Mouse (Mus musculus) liver, embryonic 13.5 days (tissue): ENCODE measurements around the gene Atp8a2. TPM values are rescaled to one million over a fixed set of nuclear protein-coding genes. Genes with fewer than 3 reads are reported as not detected.

Experiments used
- ATAC-seq: fragments of 200-750 bp; cut with Nextera tagmentation; 2 replicates; pipeline ENCODE4 v1.8.0; 2017; ENCODE audit warnings: low read depth, mild to moderate bottlenecking, moderate number of reproducible peaks, moderate library complexity
- DNase-seq: peaks from one replicate; pipeline ENCODE4 v3.0.0; 2022
- H3K27ac ChIP-seq: fragments of 300-500 bp; sonication (generic); 2 replicates; pipeline ENCODE4 v1.5.1; 2015; ENCODE audit warnings: moderate library complexity, mild to moderate bottlenecking, inconsistent platforms
- H3K27me3 ChIP-seq: fragments of 300-500 bp; sonication (generic); 2 replicates; pipeline ENCODE4 v1.6.1; 2015; ENCODE audit warnings: mild to moderate bottlenecking, inconsistent platforms
- H3K36me3 ChIP-seq: fragments of 300-500 bp; sonication (generic); 2 replicates; pipeline ENCODE4 v1.6.1; 2015; ENCODE audit warnings: mild to moderate bottlenecking, inconsistent platforms
- H3K4me1 ChIP-seq: fragments of 300-500 bp; sonication (generic); replicated peaks from 2 replicates; pipeline ENCODE4 v1.6.1; 2015; ENCODE audit warnings: inconsistent platforms
- H3K4me2 ChIP-seq: fragments of 300-500 bp; sonication (generic); 2 replicates; pipeline ENCODE4 v1.6.1; 2015; ENCODE audit warnings: inconsistent platforms, mild to moderate bottlenecking, moderate library complexity
- H3K4me3 ChIP-seq: fragments of 300-500 bp; sonication (generic); replicated peaks from 2 replicates; pipeline ENCODE4 v1.5.1; 2015; ENCODE audit warnings: mild to moderate bottlenecking, inconsistent platforms
- H3K9ac ChIP-seq: fragments of 300-500 bp; sonication (generic); 2 replicates; pipeline ENCODE4 v1.6.1; 2015; ENCODE audit warnings: mild to moderate bottlenecking, inconsistent platforms
- H3K9me3 ChIP-seq: fragments of 300-500 bp; sonication (generic); replicated peaks from 2 replicates; pipeline ENCODE4 v1.6.1; 2016; ENCODE audit warnings: inconsistent platforms
- WGBS: fragments of 180-500 bp; shearing (Covaris S2); methylation state at CpG from one replicate; pipeline ENCODE4 v1.1.7; 2015; ENCODE audit not compliant: insufficient replicate concordance; 5-methylcytosine and 5-hydroxymethylcytosine counted together
- polyA plus RNA-seq: library from polyadenylated mRNA; unstranded; fragments of >200 nt; fragmentation: Nextera tagmentation; extraction: Ambion mirVana; gene quantifications from 2 replicates; pipeline ENCODE4 v1.2.1, GENCODE M21; 2015

The Atp8a2 gene
- polyA plus RNA-seq, 1 experiment from 2014 or later, result 1.8 TPM

GRCm38 (mm10) chr14:60148893-60149292 is 48.1 kb downstream of the Atp8a2 start:
- H3K4me3 ChIP-seq, result no peak overlapping the region
- no peaks in the 10 kb centered on the region for H3K9me3 ChIP-seq
- H3K27me3 ChIP-seq, result no peaks in the 10 kb centered on the region
- ATAC-seq (no peak), DNase-seq (no peak)
- 42% methylated on average over 3 of the region's 3 CpGs for WGBS
- H3K4me1 ChIP-seq, result no peaks in the 10 kb centered on the region
- H3K9ac ChIP-seq, result no peak overlapping the region
- no peaks in the 10 kb centered on the region for H3K36me3 ChIP-seq
- H3K4me2 ChIP-seq, result no peak overlapping the region
- H3K27ac ChIP-seq, result no peak overlapping the region

GRCm38 (mm10) chr14:60143234-60143633 is 53.7 kb downstream of the Atp8a2 start:
- no peak overlapping the region for H3K4me2 ChIP-seq
- DNase-seq (no peak), ATAC-seq (no peak)
- no peaks in the 10 kb centered on the region for H3K9me3 ChIP-seq
- WGBS, result 76% methylated on average over 10 of the region's 10 CpGs
- no peak overlapping the region for H3K4me3 ChIP-seq
- no peaks in the 10 kb centered on the region for H3K36me3 ChIP-seq
- no peaks in the 10 kb centered on the region for H3K4me1 ChIP-seq
- H3K27me3 ChIP-seq, result no peaks in the 10 kb centered on the region
- H3K9ac ChIP-seq, result no peak overlapping the region
- no peak overlapping the region for H3K27ac ChIP-seq

- Histone ChIP-seq H3K27ac (no peak overlapping the region), H3K9ac (no peak overlapping the region), H3K4me3 (no peak overlapping the region), H3K4me2 (no peak overlapping the region), H3K4me1 (no peaks in the 10 kb centered on the region), H3K36me3 (no peaks in the 10 kb centered on the region), H3K9me3 (no peaks in the 10 kb centered on the region), H3K27me3 (no peaks in the 10 kb centered on the region)
- no peak for DNase-seq
- WGBS, result 73% methylated on average over 4 of the region's 4 CpGs
- no peak for ATAC-seq
Measured at GRCm38 (mm10) chr14:60138339-60138738, 58.6 kb downstream of the Atp8a2 start.

GRCm38 (mm10) chr14:60137812-60138211 is 59.2 kb downstream of the Atp8a2 start:
- DNase-seq (no peak), ATAC-seq (no peak)
- 31% methylated on average over 6 of the region's 6 CpGs for WGBS
- no peaks in the 10 kb centered on the region for H3K36me3 ChIP-seq
- no peaks in the 10 kb centered on the region for H3K27me3 ChIP-seq
- H3K9ac ChIP-seq, result no peak overlapping the region
- no peaks in the 10 kb centered on the region for H3K9me3 ChIP-seq
- H3K4me3 ChIP-seq, result no peak overlapping the region
- no peak overlapping the region for H3K4me2 ChIP-seq
- no peak overlapping the region for H3K27ac ChIP-seq
- H3K4me1 ChIP-seq, result no peaks in the 10 kb centered on the region

- ATAC-seq, result no peak
- Histone ChIP-seq H3K4me3 (no peak overlapping the region), H3K4me1 (no peaks in the 10 kb centered on the region), H3K9me3 (no peaks in the 10 kb centered on the region), H3K4me2 (no peak overlapping the region), H3K9ac (no peak overlapping the region), H3K27ac (no peak overlapping the region), H3K36me3 (no peaks in the 10 kb centered on the region), H3K27me3 (no peaks in the 10 kb centered on the region)
- DNase-seq, result no peak
- WGBS, result 56% methylated on average over 4 of the region's 4 CpGs
Measured at GRCm38 (mm10) chr14:60135801-60136200, 61.2 kb downstream of the Atp8a2 start.

- WGBS, result 73% methylated on average over 9 of the region's 9 CpGs
- Histone ChIP-seq H3K27me3 (no peaks in the 10 kb centered on the region), H3K9me3 (no peaks in the 10 kb centered on the region), H3K36me3 (no peaks in the 10 kb centered on the region), H3K4me2 (no peak overlapping the region), H3K27ac (no peak overlapping the region), H3K4me3 (no peak overlapping the region), H3K4me1 (no peaks in the 10 kb centered on the region), H3K9ac (no peak overlapping the region)
- ATAC-seq, result no peak
- DNase-seq, result no peak
Measured at GRCm38 (mm10) chr14:60134720-60135119, 62.3 kb downstream of the Atp8a2 start.

GRCm38 (mm10) chr14:60131196-60131876 is 65.6 kb downstream of the Atp8a2 start:
- H3K4me1 ChIP-seq, result no peaks in the 10 kb centered on the region
- ATAC-seq (no peak), DNase-seq (no peak)
- no peak overlapping the region for H3K4me3 ChIP-seq
- H3K9me3 ChIP-seq, result no peaks in the 10 kb centered on the region
- no peak overlapping the region for H3K27ac ChIP-seq
- H3K27me3 ChIP-seq, result no peaks in the 10 kb centered on the region
- no peak overlapping the region for H3K4me2 ChIP-seq
- H3K36me3 ChIP-seq, result no peaks in the 10 kb centered on the region
- H3K9ac ChIP-seq, result no peak overlapping the region
- 47% methylated on average over 9 of the region's 9 CpGs for WGBS

- 33% methylated on average over 5 of the region's 5 CpGs for WGBS
- Histone ChIP-seq H3K9ac (no peak overlapping the region), H3K27ac (no peak overlapping the region), H3K4me3 (no peak overlapping the region), H3K27me3 (no peaks in the 10 kb centered on the region), H3K4me2 (no peak overlapping the region), H3K9me3 (no peaks in the 10 kb centered on the region), H3K4me1 (no peaks in the 10 kb centered on the region), H3K36me3 (no peaks in the 10 kb centered on the region)
- DNase-seq, result no peak
- no peak for ATAC-seq
Measured at GRCm38 (mm10) chr14:60129564-60129963, 67.4 kb downstream of the Atp8a2 start.

GRCm38 (mm10) chr14:60125202-60125601 is 71.8 kb downstream of the Atp8a2 start:
- H3K9me3 ChIP-seq, result no peaks in the 10 kb centered on the region
- H3K36me3 ChIP-seq, result no peaks in the 10 kb centered on the region
- no peak for ATAC-seq
- H3K9ac ChIP-seq, result no peak overlapping the region
- WGBS, result 68% methylated on average over 9 of the region's 9 CpGs
- H3K27ac ChIP-seq, result no peak overlapping the region
- no peaks in the 10 kb centered on the region for H3K27me3 ChIP-seq
- H3K4me1 ChIP-seq, result no peaks in the 10 kb centered on the region
- DNase-seq, result no peak
- no peak overlapping the region for H3K4me2 ChIP-seq
- H3K4me3 ChIP-seq, result no peak overlapping the region

GRCm38 (mm10) chr14:60121572-60121971 is 75.4 kb downstream of the Atp8a2 start:
- no peak overlapping the region for H3K4me3 ChIP-seq
- WGBS, result 67% methylated on average over 10 of the region's 10 CpGs
- DNase-seq, result no peak
- H3K4me1 ChIP-seq, result 0 out of 2 replicates have a peak, but pooled peaks cover 4% of the 10 kb centered on the region
- H3K27me3 ChIP-seq, result no peaks in the 10 kb centered on the region
- H3K4me2 ChIP-seq, result no peak overlapping the region
- H3K36me3 ChIP-seq, result no peaks in the 10 kb centered on the region
- no peaks in the 10 kb centered on the region for H3K9me3 ChIP-seq
- no peak overlapping the region for H3K9ac ChIP-seq
- ATAC-seq, result no peak
- H3K27ac ChIP-seq, result no peak overlapping the region

- DNase-seq (no peak), ATAC-seq (no peak)
- no peaks in the 10 kb centered on the region for H3K36me3 ChIP-seq
- H3K27ac ChIP-seq, result no peak overlapping the region
- H3K4me2 ChIP-seq, result no peak overlapping the region
- 29% methylated on average over 9 of the region's 9 CpGs for WGBS
- H3K9me3 ChIP-seq, result no peaks in the 10 kb centered on the region
- H3K4me3 ChIP-seq, result no peak overlapping the region
- H3K9ac ChIP-seq, result no peak overlapping the region
- no peaks in the 10 kb centered on the region for H3K27me3 ChIP-seq
- H3K4me1 ChIP-seq, result 0 out of 2 replicates have a peak, but pooled peaks cover 4% of the 10 kb centered on the region
Measured at GRCm38 (mm10) chr14:60117792-60118585, 79.0 kb downstream of the Atp8a2 start.
